Mouse (Mus musculus) hindbrain, embryonic 14.5 days (tissue): ENCODE data around the gene C1qc. TPM values are rescaled to one million over a fixed set of nuclear protein-coding genes. Genes with fewer than 3 reads are reported as not detected.

Experiments used
- ATAC-seq: fragments of 200-750 bp; cut with Nextera tagmentation; 2 replicates; pipeline ENCODE4 v1.8.0; 2017; ENCODE audit warnings: moderate number of reproducible peaks, mild to moderate bottlenecking, moderate TSS enrichment, moderate library complexity; ENCODE audit not compliant: low FRiP score
- DNase-seq: peaks from one replicate; pipeline ENCODE4 v3.0.0-alpha.2; 2015; ENCODE audit warnings: low spot score
- H3K27ac ChIP-seq: fragments of 300-500 bp; sonication (generic); 2 replicates; pipeline ENCODE4 v1.5.1; 2014; ENCODE audit warnings: mild to moderate bottlenecking, moderate library complexity
- H3K27me3 ChIP-seq: fragments of 300-500 bp; sonication (generic); 2 replicates; pipeline ENCODE4 v1.6.1; 2014; ENCODE audit warnings: mild to moderate bottlenecking, low read length, mixed read lengths; ENCODE audit not compliant: control insufficient read depth, insufficient read depth
- H3K36me3 ChIP-seq: fragments of 300-500 bp; sonication (generic); replicated peaks from 2 replicates; pipeline ENCODE4 v1.6.1; 2014; ENCODE audit not compliant: control insufficient read depth, insufficient read depth
- H3K4me1 ChIP-seq: fragments of 300-500 bp; sonication (generic); replicated peaks from 2 replicates; pipeline ENCODE4 v1.6.1; 2014; ENCODE audit warnings: antibody characterized with exemption, low read length, mixed read lengths; ENCODE audit not compliant: control insufficient read depth, insufficient read depth
- H3K4me2 ChIP-seq: fragments of 300-500 bp; sonication (generic); replicated peaks from 2 replicates; pipeline ENCODE4 v1.6.1; 2014; ENCODE audit warnings: mild to moderate bottlenecking, moderate library complexity
- H3K4me3 ChIP-seq: fragments of 300-500 bp; sonication (generic); replicated peaks from 2 replicates; pipeline ENCODE4 v1.5.1; 2014; ENCODE audit warnings: mild to moderate bottlenecking, low read length
- H3K9ac ChIP-seq: fragments of 300-500 bp; sonication (generic); 2 replicates; pipeline ENCODE4 v1.6.1; 2014
- H3K9me3 ChIP-seq: fragments of 300-500 bp; sonication (generic); 2 replicates; pipeline ENCODE4 v1.6.1; 2016; ENCODE audit warnings: low read length; ENCODE audit not compliant: control insufficient read depth
- WGBS: fragments of 180-500 bp; shearing (Covaris S2); extraction: QIAGEN DNeasy Blood & Tissue Kit; methylation state at CpG from one replicate; pipeline ENCODE4 v1.1.7; 2014; 5-methylcytosine and 5-hydroxymethylcytosine counted together
- polyA plus RNA-seq: library from polyadenylated mRNA; unstranded; fragments of >200 nt; fragmentation: Nextera tagmentation; extraction: Ambion mirVana; gene quantifications from 2 replicates; pipeline ENCODE4 v1.2.1, GENCODE M21; 2014

The C1qc gene
- polyA plus RNA-seq, 1 experiment from 2014 or later: 29.5 TPM

- Histone ChIP-seq H3K36me3 (no peaks in the 10 kb centered on the region), H3K4me1 (peaks cover 14% of the 10 kb centered on the region), H3K4me3 (no peak overlapping the region), H3K9me3 (no peaks in the 10 kb centered on the region), H3K27me3 (peaks cover 11% of the 10 kb centered on the region), H3K4me2 (no peak overlapping the region), H3K27ac (no peak overlapping the region), H3K9ac (no peak overlapping the region)
- ATAC-seq (no peak), DNase-seq (no peak)
- WGBS: 83% methylated on average over 8 of the region's 8 CpGs
These were observed 26.0 kb upstream of the C1qc start for GRCm38 (mm10) chr4:136918834-136919233.

DNA sequence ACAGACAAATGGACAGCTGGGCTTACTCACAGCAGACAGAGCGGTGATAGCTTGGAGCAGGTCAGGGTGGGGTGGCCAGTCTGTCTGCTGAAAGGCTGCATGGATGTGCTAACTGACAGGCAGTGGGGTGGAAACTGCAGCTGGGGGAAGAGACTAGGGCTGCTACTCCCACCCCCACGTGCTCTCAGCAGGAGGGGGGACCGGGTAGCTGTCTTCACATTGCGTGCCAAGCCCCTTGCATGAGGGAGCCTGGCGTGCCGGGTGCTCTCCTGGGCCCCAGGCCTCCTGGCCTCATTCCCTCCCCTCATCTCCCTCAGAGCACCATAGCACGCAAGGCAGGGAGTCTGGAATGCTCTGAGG is 24.3 kb upstream of the C1qc start:
- peaks cover 22% of the 10 kb centered on the region for H3K4me1 ChIP-seq
- DNase-seq (no peak), ATAC-seq (no peak)
- H3K9me3 ChIP-seq: no peaks in the 10 kb centered on the region
- no peaks in the 10 kb centered on the region for H3K36me3 ChIP-seq
- H3K27ac ChIP-seq: no peak overlapping the region
- H3K27me3 ChIP-seq: 0 out of 2 replicates have a peak, but pooled peaks cover 4% of the 10 kb centered on the region
- H3K4me2 ChIP-seq: no peak overlapping the region
- H3K4me3 ChIP-seq: no peak overlapping the region
- no peak overlapping the region for H3K9ac ChIP-seq
- 35% methylated on average over 7 of the region's 7 CpGs for WGBS

- H3K4me3 ChIP-seq: no peak overlapping the region
- no peaks in the 10 kb centered on the region for H3K27me3 ChIP-seq
- no peaks in the 10 kb centered on the region for H3K36me3 ChIP-seq
- no peak overlapping the region for H3K9ac ChIP-seq
- H3K9me3 ChIP-seq: no peaks in the 10 kb centered on the region
- H3K27ac ChIP-seq: no peak overlapping the region
- H3K4me1 ChIP-seq: peaks cover 25% of the 10 kb centered on the region
- no peak for DNase-seq
- 36% methylated on average over 20 of the region's 20 CpGs for WGBS
- ATAC-seq: no peak
- H3K4me2 ChIP-seq: no peak overlapping the region
These were observed 23.7 kb upstream of the C1qc start for GRCm38 (mm10) chr4:136916359-136917164.

- Histone ChIP-seq H3K4me1 (peaks cover 34% of the 10 kb centered on the region), H3K4me2 (no peak overlapping the region), H3K27ac (no peak overlapping the region), H3K36me3 (no peaks in the 10 kb centered on the region), H3K9me3 (no peaks in the 10 kb centered on the region), H3K27me3 (peaks cover under 1% of the 10 kb centered on the region; the same call in 1 of the 2 replicates), H3K9ac (no peak overlapping the region), H3K4me3 (no peak overlapping the region)
- WGBS: 9% methylated on average over 9 of the region's 9 CpGs
- no peak for ATAC-seq
- no peak for DNase-seq
These were observed 20.0 kb upstream of the C1qc start for GRCm38 (mm10) chr4:136912841-136913240.

- Histone ChIP-seq H3K27me3 (peaks cover 7% of the 10 kb centered on the region), H3K4me3 (no peak overlapping the region), H3K4me2 (peak overlapping the region; percentile 39), H3K27ac (no peak overlapping the region), H3K9ac (0 out of 2 replicates have a peak overlapping the region, but pooled peaks have one; percentile 34), H3K4me1 (peaks cover 26% of the 10 kb centered on the region), H3K9me3 (no peaks in the 10 kb centered on the region), H3K36me3 (no peaks in the 10 kb centered on the region)
- DNase-seq (no peak), ATAC-seq (no peak)
- WGBS: 40% methylated on average over 9 of the region's 9 CpGs
These were observed 18.9 kb upstream of the C1qc start for GRCm38 (mm10) chr4:136911804-136912203.

- Histone ChIP-seq H3K4me2 (peak overlapping the region; percentile 39), H3K27ac (no peak overlapping the region), H3K27me3 (peaks cover 13% of the 10 kb centered on the region), H3K9ac (peak overlapping the region; percentile 34; the same call in 1 of the 2 replicates), H3K9me3 (no peaks in the 10 kb centered on the region), H3K4me1 (peaks cover 25% of the 10 kb centered on the region), H3K4me3 (no peak overlapping the region), H3K36me3 (no peaks in the 10 kb centered on the region)
- ATAC-seq (peak; percentile 56; the same call in 1 of the 2 replicates), DNase-seq (no peak)
- 2% methylated on average over 17 of the region's 17 CpGs for WGBS
These were observed 18.4 kb upstream of the C1qc start for GRCm38 (mm10) chr4:136911211-136911646.

DNA sequence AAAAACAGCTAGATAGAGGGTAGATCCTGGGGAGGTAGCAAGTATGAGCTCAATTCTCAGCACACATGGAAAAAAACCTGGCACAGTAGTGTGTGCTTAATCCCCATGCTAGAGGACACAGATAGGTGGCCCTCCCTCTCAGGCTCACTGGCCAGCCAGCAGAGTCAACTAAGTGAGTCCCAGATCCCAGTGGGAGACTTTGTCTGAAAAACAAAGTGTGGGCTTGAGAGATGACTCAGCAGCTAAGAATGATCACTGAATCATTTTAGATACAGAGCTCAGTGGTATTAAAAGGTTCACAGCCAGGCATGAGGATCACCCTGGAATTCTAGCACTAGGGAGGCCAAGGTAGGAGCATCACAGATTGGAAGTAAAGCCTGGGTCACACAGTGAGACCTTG is 14.9 kb upstream of the C1qc start:
- Histone ChIP-seq H3K9ac (no peak overlapping the region), H3K4me3 (no peak overlapping the region), H3K36me3 (no peaks in the 10 kb centered on the region), H3K4me2 (no peak overlapping the region), H3K27me3 (peaks cover 33% of the 10 kb centered on the region), H3K9me3 (no peaks in the 10 kb centered on the region), H3K4me1 (peaks cover 33% of the 10 kb centered on the region), H3K27ac (no peak overlapping the region)
- ATAC-seq (no peak), DNase-seq (no peak)

- Histone ChIP-seq H3K27ac (no peak overlapping the region), H3K27me3 (peaks cover 33% of the 10 kb centered on the region), H3K36me3 (no peaks in the 10 kb centered on the region), H3K9ac (no peak overlapping the region), H3K4me3 (no peak overlapping the region), H3K4me2 (no peak overlapping the region), H3K9me3 (no peaks in the 10 kb centered on the region), H3K4me1 (peaks cover 27% of the 10 kb centered on the region)
- ATAC-seq: no peak
- 13% methylated on average over 7 of the region's 7 CpGs for WGBS
- DNase-seq: peak; percentile 69
These were observed 14.2 kb upstream of the C1qc start for GRCm38 (mm10) chr4:136907033-136907432.

GRCm38 (mm10) chr4:136904767-136905539 is 12.1 kb upstream of the C1qc start:
- no peak for DNase-seq

More at GRCm38 (mm10) chr4:136904767-136905539, 12.1 kb upstream of the C1qc start:
- no peak overlapping the region; the same call in 1 of the 2 replicates for H3K27ac ChIP-seq
- no peaks in the 10 kb centered on the region for H3K9me3 ChIP-seq
- peak overlapping the region; percentile 31 for H3K4me2 ChIP-seq
- peaks cover 33% of the 10 kb centered on the region for H3K27me3 ChIP-seq
- peaks cover 13% of the 10 kb centered on the region for H3K4me1 ChIP-seq
- H3K9ac ChIP-seq: no peak overlapping the region
- peak; percentile 70 for ATAC-seq
- H3K36me3 ChIP-seq: no peaks in the 10 kb centered on the region
- H3K4me3 ChIP-seq: no peak overlapping the region
- 2% methylated on average over 22 of the region's 23 CpGs for WGBS
